8 mouse cellular contexts compared by ENCODE assay signal in the genomic region with DNA sequence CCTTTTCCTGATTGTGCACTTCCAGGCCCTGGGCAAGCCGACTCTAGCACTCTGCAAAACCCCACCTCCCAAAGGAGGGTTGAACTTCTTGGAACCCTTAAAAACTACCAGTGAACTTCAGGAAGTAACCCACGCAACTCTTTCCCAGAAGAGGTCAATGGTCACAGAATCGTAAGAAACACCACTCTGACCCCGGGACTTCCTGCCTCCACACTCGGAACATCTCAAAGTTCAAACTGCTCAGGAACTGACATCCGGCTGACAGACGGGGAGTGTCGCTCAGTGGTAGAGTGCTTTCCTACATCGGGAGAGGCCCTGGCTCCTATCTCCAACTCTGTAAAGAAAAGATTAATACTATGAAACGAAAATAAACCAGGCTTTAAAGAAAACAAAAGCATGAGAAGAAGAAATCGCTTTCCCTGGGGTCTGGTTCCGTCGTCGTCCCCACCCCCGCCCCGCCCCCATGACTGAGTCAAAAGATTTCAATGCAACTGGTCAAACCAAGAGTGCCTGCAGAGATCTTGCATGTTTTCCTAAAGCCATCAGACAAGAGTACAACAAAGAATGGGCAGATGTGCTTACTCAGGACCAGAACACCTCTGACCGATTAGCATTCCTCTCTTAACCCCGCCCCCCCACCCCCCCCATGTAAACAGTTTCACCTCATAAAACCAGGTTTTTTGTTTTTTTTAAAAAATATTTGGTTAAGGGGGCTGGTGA. TPM values are rescaled to one million over a fixed set of nuclear protein-coding genes. Genes with fewer than 3 reads are reported as not detected.
DNase-seq lines count a peak whose midpoint lies in the region; ATAC-seq and TF ChIP-seq lines count a peak whose summit lies in the region.

No protein-coding gene starts in this region.

- no peaks in the 10 kb centered on the region for H3K36me3 ChIP-seq in heart, embryonic 11.5 days (ENCODE audit: control insufficient read depth, insufficient read depth, low read length)
- no peaks in the 10 kb centered on the region for H3K36me3 ChIP-seq in kidney, postnatal 0 days (ENCODE audit: insufficient read depth, low read length)
- no peaks in the 10 kb centered on the region for H3K36me3 ChIP-seq in macrophage (ENCODE audit: inconsistent target)

- peak overlapping the region; percentile 54 for H3K4me2 ChIP-seq in heart, embryonic 11.5 days
- peak overlapping the region; percentile 38 for H3K4me2 ChIP-seq in kidney, postnatal 0 days (ENCODE audit: low read length)

- no peak; the same call in 1 of the 2 replicates for ATAC-seq in heart, embryonic 11.5 days (replicated peaks; ENCODE audit: insufficient number of reproducible peaks, low FRiP score, low TSS enrichment)
- peak; percentile 74 for ATAC-seq in kidney, postnatal 0 days (replicated peaks; ENCODE audit: low FRiP score, low read depth)

- no peaks in the 10 kb centered on the region for H3K79me2 ChIP-seq in macrophage (ENCODE audit: inconsistent target)

- peak overlapping the region; percentile 36; the same call in 1 of the 2 replicates for H3K27ac ChIP-seq in heart, embryonic 11.5 days (ENCODE audit: low read depth, low read length)
- peak overlapping the region; percentile 78 for H3K27ac ChIP-seq in kidney, postnatal 0 days
- H3K27ac ChIP-seq in macrophage = peak overlapping the region; percentile 45
- H3K27ac ChIP-seq in left cerebral cortex, adult 2 months = no peak overlapping the region

- TF ChIP-seq CTCF in kidney, postnatal 0 days (IDR thresholded peaks at IDR 0.05; ENCODE audit: low read depth) = no peak
- TF ChIP-seq CTCF in left cerebral cortex, adult 2 months (IDR thresholded peaks at IDR 0.05) = no peak

- peak; percentile 62 for DNase-seq in CD4-positive, CD25-positive, alpha-beta regulatory T cell, adult 2 months (ENCODE audit: low read depth, low spot score)
- DNase-seq in ZHBTc4 (ENCODE audit: low read depth, low spot score) = peak; percentile 74
- peak; percentile 89 for DNase-seq in kidney, postnatal 0 days (ENCODE audit: low spot score)
- DNase-seq in left cerebral cortex, adult 11 months (ENCODE audit: low spot score) = no peak
- no peak for DNase-seq in right cerebral cortex, adult 2 months (ENCODE audit: low spot score in 2 of 2)
- no peak for DNase-seq in left cerebral cortex, adult 2 months (ENCODE audit: extremely low spot score in 1 of 2, low spot score in 2 of 2)

- intact Hi-C loops in left cerebral cortex, adult 2 months (cut with DNase I) = no loop called here

- 11% methylated on average over 18 of the region's 18 CpGs for WGBS in heart, embryonic 11.5 days (ENCODE audit: insufficient replicate concordance)
- WGBS in kidney, postnatal 0 days = 12% methylated on average over 18 of the region's 18 CpGs
- WGBS in macrophage (ENCODE audit: missing documents) = 12% methylated on average over 18 of the region's 18 CpGs

- peak overlapping the region; percentile 31 for H3K4me3 ChIP-seq in heart, embryonic 11.5 days (ENCODE audit: low read depth, low read length)
- H3K4me3 ChIP-seq in kidney, postnatal 0 days (replicated peaks; ENCODE audit: low read depth, low read length) = 0 out of 2 replicates have a peak overlapping the region, but pooled peaks have one; percentile 7
- H3K4me3 ChIP-seq in macrophage (ENCODE audit: inconsistent target) = peak overlapping the region; percentile 14; the same call in 1 of the 2 replicates
- H3K4me3 ChIP-seq in left cerebral cortex, adult 2 months = no peak overlapping the region

- H3K27me3 ChIP-seq in heart, embryonic 11.5 days (ENCODE audit: control insufficient read depth, insufficient read depth, low read length) = no peaks in the 10 kb centered on the region
- H3K27me3 ChIP-seq in kidney, postnatal 0 days (ENCODE audit: insufficient read depth, low read length) = no peaks in the 10 kb centered on the region

- H3K9ac ChIP-seq in heart, embryonic 11.5 days (ENCODE audit: low read depth, low read length) = peak overlapping the region; percentile 29; the same call in 1 of the 2 replicates
- 0 out of 2 replicates have a peak overlapping the region, but pooled peaks have one; percentile 2 for H3K9ac ChIP-seq in kidney, postnatal 0 days (ENCODE audit: low read depth, low read length)

- peaks cover 3% of the 10 kb centered on the region; the same call in 1 of the 2 replicates for H3K4me1 ChIP-seq in heart, embryonic 11.5 days (ENCODE audit: control insufficient read depth, insufficient read depth, low read length)
- H3K4me1 ChIP-seq in kidney, postnatal 0 days (replicated peaks; ENCODE audit: insufficient read depth, low read length) = peaks cover 3% of the 10 kb centered on the region; the same call in 1 of the 2 replicates

- H3K9me3 ChIP-seq in heart, embryonic 11.5 days (replicated peaks; ENCODE audit: control insufficient read depth, low read length) = no peaks in the 10 kb centered on the region
- no peaks in the 10 kb centered on the region for H3K9me3 ChIP-seq in kidney, postnatal 0 days (replicated peaks; ENCODE audit: low read length)

RNA-seq across cellular contexts. Expression of gene Xbp1, which starts 14.4 kb away (rescaled TPM):
- polyA plus RNA-seq in heart, embryonic 11.5 days (2014; fragmentation: Nextera tagmentation; extraction: Ambion mirVana) = 141 and 145 TPM in 2 replicates
- polyA plus RNA-seq in kidney, postnatal 0 days (2015; fragmentation: Nextera tagmentation; extraction: Ambion mirVana) = 195 and 199 TPM in 2 replicates
- 100 to 1,000 TPM in 16 of 26 experiments, 10 to 100 TPM in 10; 55.6 to 150 (median 114) TPM for total RNA-seq in macrophage (2018; cell fraction: chromatin; rRNA removed)
- total RNA-seq in macrophage (2018; cell fraction: cytosol; rRNA removed) = 100 to 1,000 TPM in 21 of 26 experiments, 10 to 100 TPM in 5; 85.9 to 123 (median 106) TPM
- 100 to 1,000 TPM in 17 of 26 experiments, 10 to 100 TPM in 9; 68.4 to 166 (median 118) TPM for total RNA-seq in macrophage (2018; cell fraction: nucleus; rRNA removed)
- 86.5 to 117 TPM (median 108 TPM) in 3 replicates for polyA plus RNA-seq in macrophage (2018)
- 100 to 1,000 TPM in 1 of 2 experiments, 10 to 100 TPM in 1; 96.6 to 121 TPM for total RNA-seq in left cerebral cortex, adult 2 months (2021)

RNA-seq across cellular contexts. Expression of gene Ccdc117, which starts 36.0 kb away (rescaled TPM):
- 14.4 and 17.8 TPM in 2 replicates for polyA plus RNA-seq in heart, embryonic 11.5 days (2014; fragmentation: Nextera tagmentation; extraction: Ambion mirVana)
- 14.7 and 15.5 TPM in 2 replicates for polyA plus RNA-seq in kidney, postnatal 0 days (2015; fragmentation: Nextera tagmentation; extraction: Ambion mirVana)
- 10 to 100 TPM in 9 of 26 experiments, 1 to 10 TPM in 17; 1.7 to 17.9 (median 7.0) TPM for total RNA-seq in macrophage (2018; cell fraction: chromatin; rRNA removed)
- total RNA-seq in macrophage (2018; cell fraction: cytosol; rRNA removed) = 10 to 100 TPM in 18 of 26 experiments, 1 to 10 TPM in 8; 5.1 to 20.5 (median 14.4) TPM
- total RNA-seq in macrophage (2018; cell fraction: nucleus; rRNA removed) = 10 to 100 TPM in 11 of 26 experiments, 1 to 10 TPM in 15; 3.2 to 25.1 (median 8.5) TPM
- polyA plus RNA-seq in macrophage (2018) = 9.4 to 16.8 TPM (median 15.8 TPM) in 3 replicates
- total RNA-seq in left cerebral cortex, adult 2 months (2021) = 10 to 100 TPM; 14.7 to 16.3 TPM

Comparison
In these comparisons a context has a peak if more than half of its experiments do, and no peak if none do; other contexts are left out.
1. DNase-seq: peak in CD4-positive, CD25-positive, alpha-beta regulatory T cell, adult 2 months (single experiment), ZHBTc4 (single experiment) and kidney, postnatal 0 days (single experiment); none in left cerebral cortex, adult 11 months (single experiment), right cerebral cortex, adult 2 months (0 of 2) and left cerebral cortex, adult 2 months (0 of 2).